Mouse (Mus musculus) layer of hippocampus, adult 2 months (tissue): Measurements from ENCODE around the gene Cdkn1c. TPM values are rescaled to one million over a fixed set of nuclear protein-coding genes. Genes with fewer than 3 reads are reported as not detected.

Source experiments
- DNase-seq, 2 experiments: peaks; one replicate each; pipeline ENCODE4 v3.0.0; 2022; ENCODE audit warnings: low spot score in 2 of 2
- H3K27ac ChIP-seq: fragments of 200-600 bp; 2 replicates; pipeline ENCODE4 v1.8.1; 2022
- H3K4me3 ChIP-seq: fragments of 200-600 bp; 2 replicates; pipeline ENCODE4 v1.8.1; 2022; ENCODE audit warnings: mild to moderate bottlenecking
- CTCF ChIP-seq: fragments of 200-600 bp; conservative IDR thresholded peaks from 2 replicates; pipeline ENCODE4 v1.8.1; 2022; ENCODE audit warnings: antibody characterized with exemption, mild to moderate bottlenecking, moderate library complexity
- long read RNA-seq, 2 experiments: library from polyadenylated mRNA; stranded (forward); transcript quantifications; one replicate each; pipeline ENCODE4 v2.0.0; 2021; ENCODE audit warnings: borderline mapping rate in 2 of 2
- total RNA-seq, 2 experiments: library from RNA; stranded (reverse); gene quantifications; 2 replicates each; pipeline ENCODE4 v1.2.3; 2021

Cdkn1c gene
- 1 to 10 TPM; 2.5 to 6.7 TPM for total RNA-seq
- long read RNA-seq, experiment 1, partial matches to known transcripts, result 1 of 11 reads
- long read RNA-seq, experiment 1, other reads (novel, unspliced or antisense), result 6 of 11 reads
- long read RNA-seq, experiment 2, partial matches to known transcripts, result 0 of 15 reads
- long read RNA-seq, experiment 2, other reads (novel, unspliced or antisense), result 11 of 15 reads

DNA sequence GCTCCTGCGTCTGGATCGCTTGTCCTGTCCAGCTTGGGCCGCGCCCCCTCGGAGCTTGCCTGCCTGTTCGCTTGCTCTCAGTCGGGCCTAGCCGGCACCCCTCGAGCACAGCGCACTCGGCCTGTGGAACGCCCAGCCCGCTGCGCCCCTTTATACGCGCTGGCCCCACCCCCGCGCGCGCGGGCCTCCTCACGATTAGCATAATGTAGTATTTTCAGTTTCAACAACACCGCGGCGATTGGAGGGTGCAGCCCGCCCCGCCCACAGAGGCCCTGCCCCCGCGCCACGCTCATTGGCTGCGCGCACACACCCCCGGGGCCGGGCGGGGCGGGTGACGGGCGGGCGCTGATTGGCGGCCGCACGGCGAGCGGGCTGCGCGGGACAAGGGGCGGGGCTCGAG, at the start of gene Cdkn1c:
Gene Cdkn1c, minus strand, starts transcription at position 177 of the 400 bp plus-strand sequence.
- no peak for TF ChIP-seq CTCF
- Histone ChIP-seq H3K4me3 (peak within 1 kb of the TSS; percentile 54), H3K27ac (0 out of 2 replicates have a peak within 1 kb of the TSS, but pooled peaks have one; percentile 37)

DNA sequence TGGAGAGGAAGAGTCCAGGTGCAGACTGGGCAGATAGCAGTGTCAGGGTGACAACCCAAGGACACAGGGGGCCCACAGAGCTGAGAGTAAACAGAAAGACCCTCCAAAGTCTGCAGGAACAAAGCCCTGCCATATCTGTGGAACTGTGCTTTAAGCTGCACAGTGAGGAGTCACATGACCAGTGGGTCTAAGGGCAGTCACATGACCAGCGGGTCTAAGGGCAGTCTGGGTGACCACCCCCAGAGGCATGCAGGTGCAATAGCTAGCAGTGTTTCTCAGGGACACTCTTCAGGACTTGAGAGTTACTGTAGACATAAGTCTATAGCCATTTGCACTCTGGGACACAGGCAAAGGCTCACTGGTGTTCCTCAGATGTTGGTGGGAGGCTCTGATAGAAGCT, 48.7 kb upstream of the Cdkn1c start:
- TF ChIP-seq CTCF, result no peak
- no peak for DNase-seq
- no peak overlapping the region for H3K4me3 ChIP-seq
- no peak overlapping the region for H3K27ac ChIP-seq

More for the DNA sequence above, at the start of gene Cdkn1c:
- peak; percentile 73 to 76 for DNase-seq

DNA sequence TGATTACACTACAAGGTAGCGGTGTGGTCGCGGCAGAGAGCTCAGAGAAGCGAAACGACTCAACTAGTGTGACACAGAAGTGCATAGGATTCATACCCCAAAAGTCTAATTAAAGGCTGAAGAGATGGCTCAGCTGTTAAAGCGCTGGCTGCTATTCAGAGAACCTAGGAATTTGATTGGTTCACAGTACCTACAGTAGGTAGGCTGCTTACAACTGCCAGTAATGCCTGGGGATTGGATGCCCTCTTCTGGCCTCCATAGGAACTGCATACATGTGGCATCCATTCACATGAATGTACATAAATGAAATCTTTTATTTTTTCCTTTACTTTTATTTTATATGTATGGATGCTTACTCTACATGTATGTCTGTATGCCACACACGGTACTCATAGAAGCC, 45.8 kb upstream of the Cdkn1c start:
- peak in 1 of 2 experiments; percentile 65 for DNase-seq
- H3K4me3 ChIP-seq, result no peak overlapping the region
- TF ChIP-seq CTCF, result peak; percentile 89
- no peak overlapping the region for H3K27ac ChIP-seq

DNA sequence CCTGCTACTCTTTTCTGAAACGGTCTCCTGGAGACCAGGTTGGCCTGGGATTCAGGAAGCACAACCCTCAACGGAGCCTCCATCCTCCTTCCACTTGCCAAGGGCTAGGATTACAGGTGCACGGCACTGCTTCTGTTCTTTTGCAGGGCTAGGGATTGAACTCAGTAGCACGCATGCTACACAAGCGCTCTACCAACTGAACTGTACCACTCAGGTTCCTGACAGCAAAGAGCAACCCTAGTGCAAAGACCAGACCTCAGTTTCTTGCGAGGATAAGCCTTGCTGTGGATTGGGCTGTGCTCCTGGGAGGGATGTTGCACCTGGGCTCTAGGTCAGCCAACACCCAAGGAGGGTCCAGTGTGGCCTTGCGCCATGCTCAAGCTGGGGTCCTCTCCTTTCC, 45.4 kb upstream of the Cdkn1c start:
- no peak for TF ChIP-seq CTCF
- no peak for DNase-seq
- Histone ChIP-seq H3K4me3 (no peak overlapping the region), H3K27ac (no peak overlapping the region)

DNA sequence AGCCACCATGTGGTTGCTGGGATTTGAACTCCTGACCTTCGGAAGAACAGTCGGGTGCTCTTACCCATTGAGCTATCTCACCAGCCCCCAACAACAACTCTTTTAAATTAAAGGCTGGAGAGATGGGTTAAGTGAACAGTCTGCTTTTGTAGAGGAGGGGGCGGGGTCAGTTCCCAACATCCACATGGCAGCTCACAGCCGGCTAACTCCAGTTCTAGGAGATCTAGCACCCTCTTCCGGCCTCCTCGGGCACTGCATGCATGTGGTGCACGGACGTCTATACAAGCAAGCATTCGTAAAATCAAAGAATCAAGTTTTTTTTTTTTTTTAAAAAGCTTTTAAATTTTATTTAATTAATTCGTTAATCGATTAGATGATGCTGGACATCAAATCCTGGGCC, 45.0 kb upstream of the Cdkn1c start:
- peak; percentile 80 for TF ChIP-seq CTCF
- no peak overlapping the region for H3K4me3 ChIP-seq
- DNase-seq, result peak; percentile 39 to 74
- no peak overlapping the region for H3K27ac ChIP-seq

GRCm38 (mm10) chr7:143505411-143505810, 44.6 kb upstream of the Cdkn1c start:
- no peak for TF ChIP-seq CTCF
- H3K27ac ChIP-seq, result no peak overlapping the region
- DNase-seq, result no peak
- H3K4me3 ChIP-seq, result no peak overlapping the region

- no peak for DNase-seq
- Histone ChIP-seq H3K27ac (no peak overlapping the region), H3K4me3 (no peak overlapping the region)
- TF ChIP-seq CTCF, result no peak
Measured at GRCm38 (mm10) chr7:143503926-143504325, 43.1 kb upstream of the Cdkn1c start.

DNA sequence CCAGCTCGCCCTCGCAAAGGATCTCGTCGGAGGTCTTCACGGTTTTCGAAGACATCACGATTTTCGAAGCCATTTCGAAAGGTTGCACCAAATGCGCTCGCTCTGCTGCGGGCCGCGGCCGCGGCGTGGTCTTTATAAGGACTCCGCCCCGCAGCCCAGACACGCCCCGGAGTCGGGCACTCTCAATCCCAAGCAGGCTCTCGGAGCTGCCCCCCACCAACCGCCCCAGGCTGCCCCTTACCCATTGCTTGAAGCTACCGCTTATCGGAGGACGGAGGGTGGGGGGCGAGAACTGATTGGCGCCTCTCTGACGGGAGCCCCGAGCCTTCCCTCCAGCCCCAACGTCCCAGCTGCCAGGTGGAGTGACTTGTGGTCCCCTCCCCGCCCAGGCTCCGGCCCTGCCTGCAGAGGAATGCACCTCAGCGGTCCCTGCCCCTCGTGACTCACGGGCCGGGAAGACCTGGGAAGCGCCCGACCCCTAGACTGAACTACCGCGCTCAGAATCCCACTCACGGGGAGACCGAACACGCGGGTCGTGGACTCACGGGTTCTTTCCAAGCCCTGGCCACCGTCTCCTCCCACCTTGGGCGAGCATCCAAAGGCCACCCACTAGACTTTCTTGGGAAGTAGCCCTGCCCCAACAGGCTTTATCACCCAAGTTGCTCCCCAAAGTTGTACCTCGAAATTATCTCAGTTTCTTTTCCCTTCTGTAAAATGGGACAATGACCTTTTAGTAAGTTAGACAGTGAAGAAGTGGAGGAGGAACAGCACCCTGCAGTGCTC, 41.8 kb upstream of the Cdkn1c start, which contains the start of gene Phlda2:
Gene Phlda2, minus strand, starts transcription at position 733 of the 783 bp plus-strand sequence.
- no peak for TF ChIP-seq CTCF
- peak within 1 kb of the TSS; percentile 48 for H3K4me3 ChIP-seq
- no peak for DNase-seq
- no peak within 1 kb of the TSS for H3K27ac ChIP-seq

DNA sequence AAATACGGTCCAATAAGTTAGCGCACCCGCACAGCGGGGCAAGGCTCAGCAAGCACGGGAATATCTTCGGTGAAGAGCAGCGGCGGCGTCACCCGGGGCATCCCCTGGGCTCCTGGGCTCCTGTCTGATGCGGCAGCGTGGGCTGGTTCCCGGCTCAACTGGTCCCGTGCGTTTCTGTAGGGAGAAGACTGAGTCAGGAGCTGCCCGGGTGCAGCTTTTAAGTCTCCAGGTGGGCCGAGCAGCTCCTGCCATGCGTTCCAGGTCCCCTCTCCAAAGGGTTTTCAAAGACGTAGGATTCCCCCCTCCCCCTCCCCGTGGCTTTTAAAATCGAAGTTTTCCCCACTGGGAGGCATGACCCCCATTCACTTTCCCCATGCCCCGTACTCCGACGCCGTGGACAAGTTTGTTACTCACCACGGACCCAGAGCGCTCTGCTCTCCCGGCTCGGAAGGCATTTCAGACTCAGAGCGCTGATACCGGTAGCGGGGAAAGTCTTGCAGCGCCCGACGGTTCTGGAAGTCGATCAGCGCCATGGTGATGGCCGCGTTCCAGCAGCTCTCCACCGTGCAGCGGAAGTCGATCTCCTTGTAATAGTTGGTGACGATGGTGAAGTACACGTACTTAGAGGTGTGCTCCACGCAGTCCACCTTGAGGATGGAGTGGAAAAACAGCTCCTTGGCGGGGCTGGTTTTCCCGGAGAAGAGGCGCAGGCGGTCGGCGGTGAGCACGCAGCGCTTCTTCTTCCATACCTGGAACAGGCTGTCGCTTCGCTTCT, 41.0 kb upstream of the Cdkn1c start:
- TF ChIP-seq CTCF, result no peak
- no peak for DNase-seq
- H3K27ac ChIP-seq, result no peak overlapping the region
- H3K4me3 ChIP-seq, result peak overlapping the region; percentile 48

DNA sequence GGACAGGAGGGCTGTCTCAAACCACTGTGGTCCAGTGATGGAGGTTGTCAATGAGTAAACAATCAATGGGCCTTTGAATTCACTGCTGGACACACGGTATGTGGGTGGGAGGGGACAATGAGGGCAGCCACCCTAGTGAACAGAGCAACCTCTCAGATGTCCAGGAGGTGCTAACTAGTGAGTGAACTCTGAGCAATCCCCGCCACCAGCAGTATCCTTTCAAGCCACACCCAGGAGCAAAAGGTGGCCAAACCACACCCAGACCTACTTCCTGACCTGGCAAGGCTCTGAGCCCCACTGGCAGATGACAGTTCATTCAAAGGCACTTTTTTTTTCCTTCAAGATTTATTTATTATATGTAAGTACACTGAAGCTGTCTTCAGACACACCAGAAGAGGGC, 40.1 kb upstream of the Cdkn1c start:
- no peak for DNase-seq
- TF ChIP-seq CTCF, result no peak
- no peak overlapping the region for H3K4me3 ChIP-seq
- no peak overlapping the region for H3K27ac ChIP-seq

- TF ChIP-seq CTCF, result no peak
- no peak overlapping the region for H3K4me3 ChIP-seq
- H3K27ac ChIP-seq, result no peak overlapping the region
- no peak for DNase-seq
Measured at GRCm38 (mm10) chr7:143498584-143498983, 37.7 kb upstream of the Cdkn1c start.

DNA sequence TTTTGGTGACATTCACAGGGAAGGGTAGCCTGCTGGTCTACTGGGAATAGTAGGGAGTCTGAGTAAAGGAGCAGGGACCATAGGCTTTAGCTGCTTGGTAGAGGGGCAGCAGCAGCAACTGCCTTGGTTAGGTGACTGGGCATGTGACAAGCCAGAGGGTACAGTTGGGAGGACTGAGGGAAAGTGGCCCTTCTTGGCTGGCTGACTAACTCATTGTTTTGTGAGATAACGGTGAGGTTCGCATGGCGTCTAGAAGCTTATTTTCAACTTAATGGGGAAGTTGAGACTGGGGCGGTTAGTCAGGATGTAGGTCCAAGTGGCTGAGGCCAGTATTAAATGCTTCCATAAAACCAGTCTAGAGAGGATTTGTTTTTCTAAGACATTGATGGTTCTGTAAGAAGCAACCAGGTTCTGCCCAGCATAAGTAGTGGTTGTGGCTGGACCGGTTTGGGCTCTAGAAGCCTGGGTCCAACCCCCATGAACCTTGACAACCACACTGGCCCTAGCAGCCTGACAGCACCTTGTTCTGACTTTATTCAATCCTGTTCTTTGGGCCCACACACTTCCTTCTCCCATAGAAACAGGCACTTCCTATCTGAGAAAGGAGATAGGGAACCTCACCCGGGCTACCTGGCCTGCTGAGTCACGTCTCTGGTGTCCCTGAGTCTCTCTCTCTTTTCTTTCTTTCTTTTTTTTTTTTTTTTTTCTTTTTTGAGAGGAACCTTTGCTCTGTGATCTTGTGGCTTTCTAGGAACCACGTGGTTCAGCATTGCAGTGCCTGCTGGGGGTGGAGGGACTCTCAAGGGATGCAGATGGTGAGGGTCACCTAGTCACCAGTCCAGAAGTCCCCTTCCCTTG, 34.5 kb upstream of the Cdkn1c start:
- DNase-seq, result no peak
- H3K4me3 ChIP-seq, result no peak overlapping the region
- no peak for TF ChIP-seq CTCF
- no peak overlapping the region for H3K27ac ChIP-seq
